Mouse (Mus musculus): ENCODE results near the gene Dcst2.

Dcst2 gene

DNA sequence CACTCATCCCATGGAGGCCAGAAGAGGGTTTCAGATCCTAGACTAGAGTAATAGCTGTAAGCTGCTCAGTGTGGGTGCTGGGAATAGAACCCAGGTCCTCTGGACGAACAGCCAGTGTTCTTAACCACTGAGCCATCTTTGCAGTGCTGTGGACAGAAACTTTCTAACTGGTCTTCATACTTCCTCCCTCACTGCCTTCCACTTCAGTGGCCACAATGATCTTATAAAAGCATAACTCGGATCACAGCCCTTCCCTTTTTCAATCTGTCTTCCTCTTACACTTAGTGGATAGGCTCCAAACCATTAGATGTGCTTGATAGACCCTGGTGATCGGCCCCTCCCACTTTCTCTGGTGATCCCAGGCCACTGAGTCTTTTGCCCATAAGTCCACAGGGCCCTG, 1.5 kb upstream of the Dcst2 start:
- DNase-seq (ENCODE audit: low spot score): no peak

DNA sequence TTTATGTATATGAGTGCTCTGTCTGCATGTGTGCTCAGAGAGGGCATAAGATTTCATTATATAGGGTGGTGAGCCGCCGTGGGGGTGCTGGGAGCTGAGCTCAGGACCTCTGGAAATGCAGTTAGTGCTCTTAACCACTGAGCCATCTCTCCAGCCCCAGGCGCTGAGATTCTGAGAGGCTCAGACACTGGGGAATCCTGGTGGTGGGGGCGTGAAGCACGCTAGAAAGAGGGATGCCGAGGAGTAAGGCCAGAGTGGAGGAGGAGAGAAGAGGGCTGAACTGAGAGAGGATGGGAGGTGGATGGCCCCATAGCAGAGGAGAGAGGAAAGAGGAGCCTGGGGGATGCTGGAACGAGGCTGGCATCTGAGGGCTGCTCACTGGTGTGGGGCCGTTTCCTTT, 2.9 kb downstream of the Dcst2 start:
- no peak for DNase-seq (ENCODE audit: low spot score)

DNA sequence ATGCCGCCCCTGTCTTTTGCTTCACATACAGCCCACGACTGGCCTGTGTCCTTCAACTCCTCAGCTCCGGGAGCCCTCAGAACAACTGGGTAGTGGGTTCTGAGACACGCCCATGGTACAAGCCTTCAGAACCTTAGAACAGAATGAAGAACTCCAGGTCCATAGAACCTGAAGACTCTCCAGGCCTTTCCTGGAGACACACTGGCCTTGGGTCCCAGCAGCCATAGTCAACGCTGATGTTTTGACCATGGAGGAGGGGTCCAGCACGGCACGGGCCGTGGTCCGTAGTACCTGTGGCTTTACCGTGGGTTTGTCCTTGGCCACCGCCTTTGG, 3.3 kb downstream of the Dcst2 start, which contains the start of gene Dcst1:
Dcst1 (minus strand) TSS at position 101 of the 333 bp plus-strand sequence.
- no peak for DNase-seq (ENCODE audit: low spot score)

DNA sequence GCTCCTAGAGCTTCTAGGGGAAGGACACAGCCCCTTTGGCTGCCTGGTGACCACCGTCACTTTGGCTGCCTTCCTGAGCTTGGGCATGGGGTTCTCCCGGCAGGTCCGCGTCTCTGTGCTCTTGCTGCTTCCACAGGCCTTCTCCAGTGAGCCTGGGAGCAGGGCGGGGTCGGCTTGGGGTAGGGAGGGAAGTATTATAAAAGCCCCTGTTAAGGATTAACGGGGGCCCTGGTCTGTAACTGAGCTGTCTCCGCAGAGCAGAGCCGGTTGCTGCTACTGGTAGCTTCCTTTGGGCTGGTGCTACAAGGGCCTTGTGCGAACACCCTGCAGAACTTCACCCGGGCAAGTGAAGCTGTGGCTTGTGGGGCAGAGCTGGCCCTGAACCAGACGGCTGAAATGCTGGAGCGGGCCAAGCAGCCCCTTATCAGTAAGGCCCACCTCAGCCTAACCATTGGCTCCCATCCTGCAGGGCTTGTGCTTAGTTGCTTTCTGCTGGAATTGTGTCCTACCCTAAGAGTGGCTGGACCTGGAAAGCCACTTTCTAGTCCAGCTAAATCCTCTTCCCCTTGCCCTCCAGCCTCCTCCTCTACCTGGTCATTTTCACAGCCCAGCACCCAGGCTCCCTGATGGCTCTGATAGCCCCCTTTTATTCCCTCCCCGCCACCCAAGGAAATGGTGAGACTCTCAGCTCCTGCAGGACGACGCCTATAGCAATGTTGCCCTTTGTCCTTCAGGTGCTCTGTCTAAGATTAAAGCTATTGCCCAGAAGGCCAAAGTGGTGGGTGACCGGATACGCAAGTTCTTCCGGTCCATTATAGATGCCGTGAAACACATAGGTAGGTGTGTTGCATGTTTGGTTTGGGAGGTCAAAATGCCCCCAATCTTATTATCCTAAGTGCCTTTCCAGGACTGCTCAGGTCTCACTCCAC, 4.0 kb downstream of the Dcst2 start:
- DNase-seq (ENCODE audit: low spot score): no peak

DNA sequence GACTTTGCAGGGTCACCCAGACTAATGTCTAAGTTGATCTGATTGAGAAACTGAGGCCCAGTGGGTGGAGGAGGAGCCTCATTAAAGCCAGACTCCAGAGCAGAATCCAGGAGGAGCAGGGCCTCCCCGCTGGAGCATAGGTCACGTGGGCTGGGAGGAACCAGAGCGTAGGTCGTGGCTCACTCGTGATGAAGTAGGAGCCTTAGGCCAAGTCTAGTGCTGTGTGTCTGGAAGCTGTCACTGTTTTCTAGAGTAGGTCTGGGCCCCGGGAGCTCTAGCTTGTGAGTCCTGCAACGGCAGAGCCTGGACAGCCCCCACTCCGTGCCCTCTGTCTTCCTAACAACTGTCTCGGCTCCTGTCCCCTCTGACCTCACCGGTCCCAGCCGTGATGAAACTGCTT, 5.6 kb downstream of the Dcst2 start:
- DNase-seq (ENCODE audit: low spot score): no peak

DNA sequence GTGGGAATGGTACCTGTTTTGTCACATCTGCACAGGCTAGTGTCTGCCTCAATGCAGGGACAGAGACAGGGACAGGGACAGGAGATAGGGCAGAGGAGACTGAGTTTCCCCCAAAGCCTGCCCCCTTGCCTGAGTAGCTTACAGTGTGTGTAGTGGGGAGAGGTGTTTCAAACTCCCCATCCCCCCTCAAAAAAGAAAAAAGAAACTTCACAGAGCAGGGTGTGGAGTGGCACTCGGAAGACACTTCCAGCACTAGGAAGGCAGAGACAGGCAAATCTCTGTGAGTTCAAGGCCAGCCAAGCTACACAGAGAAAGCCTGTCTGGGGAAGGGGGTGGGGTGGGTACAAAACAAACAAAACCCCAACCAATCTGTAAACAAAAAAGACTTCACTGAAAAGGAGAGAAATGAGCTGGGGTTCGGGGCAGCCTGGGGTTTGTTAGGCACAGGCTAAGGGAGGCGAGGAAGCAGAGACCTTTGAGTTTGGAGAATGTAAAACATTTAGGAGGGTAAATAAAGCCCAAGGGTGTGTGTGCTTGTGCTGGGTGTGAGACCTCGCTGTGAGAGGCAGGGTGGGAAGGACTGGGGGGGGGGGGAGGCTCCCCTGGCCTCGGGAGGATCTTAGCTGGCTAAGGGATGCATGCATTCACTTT, 11.9 kb downstream of the Dcst2 start:
- no peak for DNase-seq (ENCODE audit: low spot score)

DNA sequence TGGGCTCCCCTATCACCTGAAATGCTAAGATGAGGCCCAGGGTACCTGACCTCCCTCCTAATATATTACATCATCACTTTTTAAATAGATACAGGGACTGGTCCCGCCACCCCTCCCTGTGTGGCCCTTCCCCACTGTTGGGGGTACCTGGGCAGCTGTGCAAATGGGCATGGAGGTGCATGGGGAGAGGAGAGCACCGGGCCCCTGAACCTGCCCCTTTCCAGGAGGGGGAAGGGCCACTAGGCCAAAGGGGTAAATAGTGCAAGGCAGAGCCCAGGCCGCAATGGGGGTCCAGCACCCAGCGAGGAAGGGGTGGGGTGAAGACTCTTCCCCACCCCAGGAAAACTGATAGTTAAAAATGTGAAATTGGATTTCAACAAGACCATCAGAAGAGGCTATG, 16.1 kb downstream of the Dcst2 start:
- no peak for DNase-seq (ENCODE audit: low spot score)

DNA sequence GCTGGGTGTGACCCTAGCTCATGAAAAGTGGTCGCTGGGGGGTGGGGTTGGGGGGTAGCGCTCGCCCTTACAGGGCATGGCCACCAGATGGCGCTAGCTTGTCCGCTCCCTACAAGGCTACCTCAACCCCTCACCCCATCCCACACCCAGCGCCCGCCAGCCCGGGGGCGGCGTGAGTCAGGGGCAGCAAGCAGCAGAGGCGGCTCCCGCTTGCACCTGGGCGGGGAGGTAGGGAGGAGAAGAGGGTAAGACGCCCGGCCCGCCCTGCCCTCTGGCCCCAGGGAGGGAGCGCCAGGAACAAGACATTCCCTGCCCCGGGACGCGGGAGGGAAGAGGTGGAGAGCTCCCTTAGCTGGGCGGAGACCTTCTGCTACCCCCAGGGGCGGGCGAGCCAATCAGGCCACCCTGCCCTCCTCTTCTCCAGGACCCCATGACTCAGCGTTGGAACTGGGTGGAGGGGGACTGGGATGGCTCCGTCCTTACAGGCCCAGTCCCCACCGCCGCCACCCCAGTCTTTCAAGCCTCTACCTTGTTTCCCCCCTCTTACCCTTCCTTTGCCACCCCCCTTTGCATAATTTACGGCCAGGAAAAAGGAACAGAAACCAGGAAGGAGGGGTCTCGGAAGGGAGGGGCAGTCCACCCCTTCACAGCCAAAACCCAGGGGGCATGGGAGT, 16.8 kb downstream of the Dcst2 start:
- DNase-seq (ENCODE audit: low spot score): peak; percentile 89

DNA sequence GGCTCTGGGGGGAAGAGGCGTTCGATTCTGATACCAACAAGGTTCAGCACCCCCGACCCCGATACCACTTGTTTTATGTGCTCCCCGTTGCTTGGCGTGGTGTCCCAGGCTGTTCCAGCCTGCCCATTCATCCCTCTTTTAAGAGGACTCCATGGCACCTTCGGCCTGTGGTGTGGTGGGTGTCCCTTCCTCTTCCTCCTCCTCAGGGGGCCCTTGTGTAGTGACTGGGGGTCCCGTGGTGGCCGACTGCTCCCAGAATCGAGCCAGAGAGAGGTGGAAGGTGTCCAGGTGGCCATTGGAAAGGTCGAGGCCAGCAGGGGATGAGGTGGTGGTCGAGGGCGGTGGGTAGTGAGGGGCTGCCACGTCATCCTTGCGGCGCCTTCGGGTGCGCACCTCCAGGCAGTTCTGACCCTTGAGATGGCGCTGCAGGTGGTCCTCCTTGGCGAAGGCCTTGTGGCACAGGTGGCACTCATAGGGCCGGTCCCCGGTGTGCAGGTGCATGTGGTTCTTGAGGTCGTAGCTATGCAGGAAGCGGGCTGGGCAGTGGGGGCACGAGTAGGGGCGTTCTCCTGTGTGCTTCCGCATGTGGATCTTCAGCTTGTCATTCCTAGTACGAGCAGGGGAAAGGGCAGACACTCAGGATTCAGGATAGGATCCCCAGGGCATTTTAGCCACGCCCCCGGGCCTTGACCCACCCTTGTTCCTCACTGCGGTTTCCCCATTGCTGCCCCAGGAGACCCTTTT, 17.8 kb downstream of the Dcst2 start:
- DNase-seq (ENCODE audit: low spot score): no peak

DNA sequence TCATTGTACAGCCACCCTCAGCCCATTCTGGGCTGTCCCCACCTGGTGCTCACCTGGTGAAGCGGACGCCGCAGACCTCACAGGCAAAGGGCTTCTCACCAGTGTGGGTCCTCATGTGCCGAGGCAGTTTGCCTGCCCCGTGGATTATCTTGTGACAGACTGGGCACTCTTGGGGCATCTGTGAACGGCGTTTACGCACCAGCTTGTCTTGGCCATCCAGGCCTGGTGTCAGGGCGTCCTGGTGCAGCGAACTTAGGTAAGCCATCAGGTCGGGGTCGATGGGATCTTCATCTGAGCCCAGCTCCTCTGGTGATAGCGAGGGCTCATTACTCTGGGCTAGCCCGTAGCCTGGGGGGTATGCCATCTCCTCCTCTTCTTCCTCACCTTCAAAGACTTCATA, 18.5 kb downstream of the Dcst2 start:
- no peak for DNase-seq (ENCODE audit: low spot score)

DNA sequence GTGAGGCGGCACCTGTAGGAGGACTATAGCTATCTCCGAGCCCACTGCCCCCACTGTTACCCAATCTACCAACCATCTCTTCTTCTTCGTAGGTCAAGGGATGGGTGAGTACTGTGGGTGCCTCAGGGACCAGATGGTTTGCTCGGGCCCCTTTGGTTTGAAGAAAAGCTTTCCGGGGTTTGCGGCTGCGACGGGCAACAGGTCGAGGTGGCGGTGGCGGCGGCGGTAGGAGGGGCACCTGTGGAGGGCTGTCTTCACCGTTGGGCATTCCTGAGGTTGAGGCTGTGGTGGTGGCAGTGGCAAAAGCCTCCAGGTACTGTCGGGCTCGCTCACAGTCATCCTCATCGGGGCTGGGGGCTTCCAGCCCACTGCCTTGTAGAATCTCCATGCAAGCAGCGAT, 18.9 kb downstream of the Dcst2 start:
- DNase-seq (ENCODE audit: low spot score): no peak

DNA sequence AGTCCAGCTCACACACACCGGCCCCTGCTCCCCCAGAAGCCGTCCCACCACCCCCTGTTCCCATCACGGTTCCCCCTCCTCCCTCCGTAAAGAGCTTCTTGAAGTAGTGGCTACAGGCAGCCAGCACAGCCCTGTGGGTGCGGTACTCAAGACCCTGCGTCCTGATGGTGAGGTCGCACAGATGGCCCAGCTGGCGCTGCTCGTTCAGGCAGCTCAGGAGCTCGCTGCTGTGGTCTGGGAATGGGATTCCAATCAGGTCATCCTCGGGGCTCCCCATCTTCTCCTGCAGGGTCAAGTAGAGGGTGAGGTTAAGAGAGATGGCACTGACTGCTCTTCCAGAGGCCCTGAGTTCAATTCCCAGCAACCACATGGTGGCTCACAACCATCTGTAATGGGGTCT, 19.5 kb downstream of the Dcst2 start:
- DNase-seq (ENCODE audit: low spot score): no peak

DNA sequence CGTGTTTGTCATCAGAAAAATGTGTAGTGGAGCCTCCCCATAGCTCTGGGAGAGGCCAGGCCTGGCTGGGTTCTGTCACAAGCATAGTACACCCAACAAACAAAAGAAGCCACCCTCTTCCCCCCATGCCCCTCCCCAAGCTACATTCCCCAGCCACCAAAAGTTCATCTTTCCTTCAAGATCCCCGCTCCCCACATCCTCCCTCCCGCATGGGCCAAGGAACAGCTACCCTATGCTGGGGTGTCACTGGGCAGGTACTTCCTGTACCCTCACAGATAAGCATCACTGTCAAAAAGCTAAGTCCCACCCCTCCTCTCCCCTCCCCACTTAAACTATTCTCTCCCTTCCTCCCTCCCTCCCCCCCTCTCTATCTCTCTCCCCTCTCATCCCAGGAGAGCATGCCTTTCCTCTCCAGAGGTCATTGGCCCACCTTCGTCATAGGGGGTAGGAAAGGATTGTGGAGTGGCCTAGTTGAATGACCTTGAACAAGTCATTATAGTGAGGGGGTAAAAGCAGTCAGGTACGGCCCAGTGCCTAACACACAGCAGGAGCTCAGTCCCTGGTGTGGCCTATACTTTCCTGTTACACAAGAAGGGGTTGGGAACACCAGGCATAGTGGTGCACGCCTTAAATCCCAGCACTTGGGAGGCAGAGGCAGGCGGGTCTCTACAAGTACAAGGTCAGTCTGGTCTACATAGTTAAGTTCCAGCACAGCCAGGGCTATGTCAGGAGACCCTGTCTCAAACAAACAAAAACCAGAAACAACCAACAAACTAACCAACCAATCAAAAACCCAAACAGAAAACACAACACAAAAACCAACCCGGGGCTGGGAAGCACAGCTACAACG, 20.5 kb downstream of the Dcst2 start:
- DNase-seq (ENCODE audit: low spot score): no peak

DNA sequence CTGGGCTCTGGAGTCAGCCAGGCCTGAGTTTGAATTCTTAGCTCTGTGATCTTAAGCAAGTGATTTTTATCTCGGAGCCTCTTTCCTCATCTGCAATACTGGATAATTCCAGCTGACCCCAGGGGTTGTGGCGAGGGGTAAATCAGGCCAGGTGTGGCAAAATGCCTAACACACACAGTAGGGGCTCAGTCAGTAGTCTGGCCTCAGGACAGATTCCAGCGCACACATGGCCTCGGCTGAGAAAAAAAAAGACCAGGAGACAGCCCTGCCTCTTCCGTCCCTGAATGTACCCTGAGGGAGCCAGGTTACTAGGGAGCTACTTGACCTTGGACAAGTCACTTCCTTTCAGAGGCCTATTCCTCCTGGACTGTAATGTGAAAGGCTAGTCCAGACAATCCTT, 21.2 kb downstream of the Dcst2 start:
- DNase-seq (ENCODE audit: low spot score): no peak

DNA sequence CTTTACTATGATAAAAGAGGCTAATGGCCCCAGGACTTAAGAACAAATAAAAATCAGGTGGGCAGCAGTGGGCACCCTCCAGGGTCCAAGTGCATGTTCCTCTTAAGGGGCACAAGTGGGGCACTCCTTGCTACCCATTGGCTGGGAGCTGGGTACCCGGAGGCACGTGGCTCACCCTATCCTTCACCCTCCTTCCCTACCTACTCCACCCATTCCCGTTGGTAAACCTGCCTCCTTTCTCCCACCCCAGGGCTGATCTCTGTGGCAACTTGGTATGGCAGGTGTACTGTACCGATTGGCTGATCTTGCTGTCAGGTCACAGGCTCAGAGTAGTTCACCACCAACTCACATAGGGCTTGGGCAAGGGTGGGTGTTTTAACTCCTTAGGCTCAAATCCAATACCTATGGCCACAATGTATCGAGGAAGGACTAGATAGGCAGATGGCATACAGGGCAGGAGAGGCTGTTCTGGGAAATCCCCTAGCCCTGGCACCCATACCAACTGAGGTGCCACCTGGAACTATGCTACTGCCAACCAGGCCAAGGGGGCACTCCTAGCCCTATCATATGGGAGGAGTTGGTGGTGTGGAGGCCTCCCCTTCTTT, 22.0 kb downstream of the Dcst2 start:
- DNase-seq (ENCODE audit: low spot score): no peak

DNA sequence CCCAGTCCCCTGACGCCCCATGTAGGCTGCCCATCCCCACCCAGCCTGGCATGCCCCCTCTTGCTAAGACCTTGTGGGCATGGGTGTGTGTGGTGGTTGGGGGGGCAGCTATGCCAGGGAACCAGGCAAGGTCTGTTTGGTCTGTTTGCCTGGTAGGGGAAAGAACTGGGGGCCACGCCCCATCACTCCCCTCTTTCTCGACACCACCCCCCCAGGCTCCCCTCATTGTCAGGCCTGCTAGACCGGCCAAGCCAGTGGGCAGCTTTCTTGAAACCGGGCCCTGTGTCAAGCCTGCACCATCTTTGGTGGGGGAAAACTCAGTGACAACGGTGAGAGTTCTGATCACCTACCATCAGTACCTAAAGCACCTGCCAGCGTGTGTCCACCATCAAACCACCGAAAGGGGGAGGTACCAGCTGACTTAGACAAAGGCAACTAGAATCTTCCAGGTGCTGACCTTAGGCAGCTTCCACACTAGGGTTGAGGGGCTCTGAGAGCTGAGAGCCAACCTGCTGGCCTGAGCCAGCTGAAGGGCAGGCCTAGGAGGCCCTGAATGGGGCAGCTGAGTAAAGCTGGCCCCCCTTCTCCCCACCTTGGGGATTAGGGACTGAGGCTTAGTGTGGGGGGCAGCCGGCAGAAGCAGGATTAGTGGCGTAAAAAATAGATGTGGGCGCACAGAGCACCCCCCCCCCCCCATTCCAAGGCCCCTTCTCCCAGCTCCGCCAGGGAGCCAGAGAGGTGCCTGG, 22.7 kb downstream of the Dcst2 start:
- no peak for DNase-seq (ENCODE audit: low spot score)

DNA sequence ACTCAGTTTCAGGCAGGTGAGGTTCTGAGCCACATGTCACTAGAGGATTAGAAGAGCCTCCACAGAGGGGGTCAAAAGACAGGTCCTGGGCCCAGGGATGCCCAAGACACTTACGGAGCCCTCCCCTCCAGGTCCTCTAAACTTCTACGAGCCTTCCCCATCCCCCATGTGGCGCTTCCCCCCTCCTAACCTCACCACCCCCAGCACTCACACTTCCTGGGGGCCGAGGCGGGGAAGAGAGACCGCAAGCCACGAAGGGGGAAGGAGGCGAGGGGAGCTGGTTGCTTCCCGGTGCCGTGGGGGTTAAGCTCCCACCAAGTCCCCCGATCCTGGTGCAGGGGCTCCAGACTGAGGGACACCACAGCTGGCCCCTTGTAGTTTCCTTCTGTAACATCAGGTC, 23.7 kb downstream of the Dcst2 start:
- no peak for DNase-seq (ENCODE audit: low spot score)

DNA sequence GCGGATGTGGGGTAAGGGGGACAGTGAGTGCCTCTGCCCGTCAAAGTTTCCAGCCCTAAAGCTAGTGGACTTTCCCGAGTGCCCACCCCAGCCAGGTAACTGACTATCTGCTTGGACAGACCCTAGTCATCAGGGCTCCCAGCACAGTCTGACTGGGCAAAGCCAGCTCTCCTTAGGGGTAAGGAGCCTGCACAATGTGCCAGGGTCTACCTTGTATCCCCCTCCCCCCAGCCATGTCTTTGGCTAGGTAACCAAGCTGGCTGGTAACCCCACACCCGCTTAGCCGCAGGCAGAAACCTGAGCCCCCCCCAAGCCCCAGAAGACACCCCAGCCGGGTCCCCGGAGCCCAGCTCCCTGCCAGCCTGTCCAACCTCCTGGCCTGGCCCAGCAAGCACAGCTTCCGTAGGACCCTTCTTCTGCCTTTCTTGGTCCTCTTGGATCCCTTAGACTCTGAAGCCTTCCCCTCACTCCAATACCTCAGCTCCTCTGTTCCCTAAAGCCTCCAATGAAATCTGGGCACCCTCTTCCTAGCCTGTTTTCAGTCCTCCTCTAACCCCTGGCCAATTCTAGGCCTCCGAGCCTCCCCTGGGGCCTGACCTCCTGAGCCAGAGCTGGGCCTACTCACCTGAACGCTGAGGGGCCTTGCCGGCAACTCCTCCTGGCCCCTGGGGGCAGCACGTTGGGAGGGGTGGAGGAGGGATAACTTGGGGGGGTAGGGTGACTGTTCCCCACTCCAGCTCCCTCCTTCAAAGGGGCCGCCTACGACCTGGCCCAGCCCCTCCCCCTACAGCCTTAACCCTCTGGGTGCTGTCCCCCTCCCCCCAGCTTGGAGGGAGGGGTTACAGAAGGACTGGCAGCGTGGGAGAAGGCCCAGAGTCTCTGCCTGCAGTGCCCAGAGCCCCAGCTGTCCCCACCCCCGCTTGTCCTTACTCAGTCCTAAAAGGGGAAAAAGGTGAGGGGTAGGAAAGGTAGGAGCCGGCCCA, 25.0 kb downstream of the Dcst2 start:
- no peak for DNase-seq (ENCODE audit: low spot score)

DNA sequence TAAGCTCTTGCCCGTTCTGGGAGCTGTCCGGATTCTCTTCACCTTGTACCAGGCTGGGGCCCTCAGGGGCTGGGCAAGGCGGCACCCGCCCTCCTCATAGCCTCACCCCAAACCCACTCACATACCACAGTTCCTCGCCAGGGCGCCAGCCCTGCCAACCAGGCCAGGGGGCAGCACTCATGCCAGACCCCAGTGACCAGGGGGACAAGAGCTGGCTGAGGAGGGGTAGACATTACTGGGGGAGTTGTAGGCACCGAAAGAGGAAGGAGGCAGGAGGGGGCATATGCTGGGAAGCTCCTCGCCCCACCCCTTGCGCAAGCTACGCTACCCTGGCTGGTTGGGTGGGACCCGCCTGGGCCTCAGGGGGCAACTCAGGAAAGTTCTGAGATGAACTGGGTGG, 25.9 kb downstream of the Dcst2 start:
- DNase-seq (ENCODE audit: low spot score): no peak

Data from embryo, embryonic 10.5 days (tissue).